Mouse (Mus musculus) urinary bladder, adult 18-20 months (tissue): ENCODE results near the gene Gm13276.
"Not testable (repeated sequence)": the region's sequence is repeated elsewhere in the genome, so short reads cannot be mapped to it uniquely, and the experiment has no call there.

Source experiments
- DNase-seq, 2 experiments: peaks; one replicate each; pipeline ENCODE4 v3.0.0; 2022; ENCODE audit warnings: low spot score in 2 of 2, mixed read lengths in 2 of 2

Gene Gm13276

GRCm38 (mm10) chr4:88785409-88785808 lies at the start of gene Gm13276:
Gene Gm13276 (plus strand): TSS chr4:88785709.
- DNase-seq: not testable (repeated sequence)

GRCm38 (mm10) chr4:88738480-88738879 lies 47.0 kb upstream of the Gm13276 start:
- peak; percentile 44 to 55 for DNase-seq

- no peak for DNase-seq
These were observed 46.5 kb upstream of the Gm13276 start for GRCm38 (mm10) chr4:88739036-88739435.

- no peak for DNase-seq
These were observed 44.1 kb upstream of the Gm13276 start for GRCm38 (mm10) chr4:88741426-88741825.

GRCm38 (mm10) chr4:88742771-88743371 lies 42.6 kb upstream of the Gm13276 start:
- DNase-seq: no peak

GRCm38 (mm10) chr4:88744207-88744606 lies 41.3 kb upstream of the Gm13276 start:
- DNase-seq: no peak

GRCm38 (mm10) chr4:88749926-88750325 lies 35.6 kb upstream of the Gm13276 start:
- DNase-seq: no peak

GRCm38 (mm10) chr4:88754818-88755340 lies 30.6 kb upstream of the Gm13276 start, which contains the start of gene Gm13271:
Gene Gm13271 (plus strand): TSS chr4:88754868.
- DNase-seq: peak; percentile 74 to 91

- peak in 1 of 2 experiments; percentile 47 for DNase-seq
These were observed 28.7 kb upstream of the Gm13276 start for GRCm38 (mm10) chr4:88756581-88757513.

- peak; percentile 87 to 100 for DNase-seq
These were observed 27.9 kb upstream of the Gm13276 start for GRCm38 (mm10) chr4:88757628-88758031.

GRCm38 (mm10) chr4:88758751-88759150 lies 26.8 kb upstream of the Gm13276 start:
- DNase-seq: not testable (repeated sequence)

- DNase-seq: not testable (repeated sequence)
These were observed 25.8 kb upstream of the Gm13276 start, which contains the start of gene Gm13283 for GRCm38 (mm10) chr4:88759610-88760268. Gene Gm13283 (plus strand): TSS chr4:88760119.

GRCm38 (mm10) chr4:88760431-88760830 lies 25.1 kb upstream of the Gm13276 start:
- peak; percentile 47 to 69 for DNase-seq

GRCm38 (mm10) chr4:88761776-88762175 lies 23.7 kb upstream of the Gm13276 start:
- DNase-seq: peak; percentile 71 to 75

- DNase-seq: not testable (repeated sequence)
These were observed 23.2 kb upstream of the Gm13276 start for GRCm38 (mm10) chr4:88762341-88762740.

GRCm38 (mm10) chr4:88763384-88764018 lies 22.0 kb upstream of the Gm13276 start:
- peak in 1 of 2 experiments; percentile 52 for DNase-seq

GRCm38 (mm10) chr4:88773534-88773933 lies 12.0 kb upstream of the Gm13276 start, which contains the start of gene Gm13290:
Gene Gm13290 (plus strand): TSS chr4:88773834.
- DNase-seq: not testable (repeated sequence)

GRCm38 (mm10) chr4:88776622-88777021 lies 8.9 kb upstream of the Gm13276 start, which contains the start of gene Gm13289:
Gene Gm13289 (plus strand): TSS chr4:88776922.
- DNase-seq: not testable (repeated sequence)

- DNase-seq: not testable (repeated sequence)
These were observed 6.0 kb upstream of the Gm13276 start, which contains the start of gene Gm13272 for GRCm38 (mm10) chr4:88779550-88779949. Gene Gm13272 (plus strand): TSS chr4:88779850.

GRCm38 (mm10) chr4:88780320-88780719 lies 5.2 kb upstream of the Gm13276 start:
- not testable (repeated sequence) for DNase-seq

- DNase-seq: not testable (repeated sequence)
These were observed 3.7 kb upstream of the Gm13276 start, which contains the start of gene Ifnz for GRCm38 (mm10) chr4:88781831-88782230. Gene Ifnz (plus strand): TSS chr4:88782131.
